18 mouse cellular contexts compared by ENCODE assay signal in the genomic region with DNA sequence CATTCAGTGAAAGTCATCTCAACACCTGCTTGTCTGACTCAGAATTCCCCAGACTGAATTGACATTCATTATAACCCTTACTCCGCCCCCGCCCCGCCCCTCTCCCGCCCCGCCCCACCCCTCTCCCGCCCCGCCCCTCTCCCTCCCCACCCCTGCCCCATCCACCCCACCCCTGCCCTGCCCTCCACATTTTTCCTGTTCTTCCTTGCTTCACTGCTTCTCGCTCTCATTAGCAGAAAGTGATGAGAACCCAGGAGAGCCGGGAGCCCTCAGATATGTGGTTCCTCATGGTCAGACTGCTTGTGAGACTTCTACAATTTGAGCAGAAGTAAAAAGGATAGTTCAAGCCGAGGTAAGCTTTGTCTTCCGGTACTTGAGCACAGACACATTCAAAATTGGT. TPM values are rescaled to one million over a fixed set of nuclear protein-coding genes. Genes with fewer than 3 reads are reported as not detected.
"Had no signal": no experiment of that assay in that cellular context is flagged by ENCODE, and none has a peak within 500 bp of the region (broad histone marks: within the 10 kb centered on the region; RNA-seq: fewer than 3 reads in every experiment).

No protein-coding gene starts in this region.

- H3K4me2 ChIP-seq: intestine, embryonic 15.5 days; liver, embryonic 11.5 days; liver, embryonic 15.5 days; lung, embryonic 15.5 days; midbrain, embryonic 11.5 days; midbrain, embryonic 15.5 days; neural tube, embryonic 13.5 days had no signal

- H3K9me3 ChIP-seq: intestine, embryonic 15.5 days; limb, embryonic 10.5 days; liver, embryonic 15.5 days; lung, embryonic 15.5 days; midbrain, embryonic 15.5 days; neural tube, embryonic 13.5 days had no signal

- H3K27me3 ChIP-seq: intestine, embryonic 15.5 days; liver, embryonic 15.5 days; lung, embryonic 15.5 days; midbrain, embryonic 15.5 days; neural tube, embryonic 13.5 days had no signal

- H3K4me1 ChIP-seq: intestine, embryonic 15.5 days; liver, embryonic 15.5 days; lung, embryonic 15.5 days; midbrain, embryonic 15.5 days had no signal

- ATAC-seq: intestine, embryonic 15.5 days had no signal

- H3K9ac ChIP-seq: intestine, embryonic 15.5 days; liver, embryonic 15.5 days; lung, embryonic 15.5 days; midbrain, embryonic 15.5 days; neural tube, embryonic 13.5 days had no signal

- H3K4me3 ChIP-seq: intestine, embryonic 15.5 days; left cerebral cortex, adult 2 months; limb, embryonic 10.5 days; liver, embryonic 15.5 days; lung, embryonic 15.5 days; megakaryocyte, embryonic 14.5 days; midbrain, embryonic 15.5 days; neural tube, embryonic 13.5 days had no signal

- H3K36me3 ChIP-seq: intestine, embryonic 15.5 days; limb, embryonic 10.5 days; liver, embryonic 15.5 days; lung, embryonic 15.5 days; midbrain, embryonic 15.5 days; neural tube, embryonic 13.5 days had no signal

- H3K27ac ChIP-seq: intestine, embryonic 15.5 days; left cerebral cortex, adult 2 months; limb, embryonic 10.5 days; liver, embryonic 15.5 days; lung, embryonic 15.5 days; macrophage; midbrain, embryonic 15.5 days; neural tube, embryonic 13.5 days had no signal

- DNase-seq: kidney, adult 18-20 months; kidney, postnatal 36 days; lung, postnatal 14 days; thymus, postnatal 36 days had no signal

RNA-seq across cellular contexts. Expression of gene Clrn1, which starts 38.0 kb away (rescaled TPM):
- total RNA-seq: monocyte, adult 5-6 weeks had no signal
- polyA plus RNA-seq: intestine, embryonic 15.5 days; liver, embryonic 15.5 days; macrophage; small intestine, adult 2 months; stomach, embryonic 16.5 days had no signal
